Mouse (Mus musculus): ENCODE measurements at regions not wholly inside any gene's neighbourhood (a gene's known extent, or its start where the extent isn't known, plus 50 kb on each side); places are given as distances from the start of the nearest gene placed in this dataset.

- 90% methylated on average over 5 of the region's 5 CpGs for WGBS (ENCODE audit: missing documents)
Measured at GRCm38 (mm10) chr5:64437720-64438119, 281.6 kb downstream of the Tbc1d1 start.

DNA sequence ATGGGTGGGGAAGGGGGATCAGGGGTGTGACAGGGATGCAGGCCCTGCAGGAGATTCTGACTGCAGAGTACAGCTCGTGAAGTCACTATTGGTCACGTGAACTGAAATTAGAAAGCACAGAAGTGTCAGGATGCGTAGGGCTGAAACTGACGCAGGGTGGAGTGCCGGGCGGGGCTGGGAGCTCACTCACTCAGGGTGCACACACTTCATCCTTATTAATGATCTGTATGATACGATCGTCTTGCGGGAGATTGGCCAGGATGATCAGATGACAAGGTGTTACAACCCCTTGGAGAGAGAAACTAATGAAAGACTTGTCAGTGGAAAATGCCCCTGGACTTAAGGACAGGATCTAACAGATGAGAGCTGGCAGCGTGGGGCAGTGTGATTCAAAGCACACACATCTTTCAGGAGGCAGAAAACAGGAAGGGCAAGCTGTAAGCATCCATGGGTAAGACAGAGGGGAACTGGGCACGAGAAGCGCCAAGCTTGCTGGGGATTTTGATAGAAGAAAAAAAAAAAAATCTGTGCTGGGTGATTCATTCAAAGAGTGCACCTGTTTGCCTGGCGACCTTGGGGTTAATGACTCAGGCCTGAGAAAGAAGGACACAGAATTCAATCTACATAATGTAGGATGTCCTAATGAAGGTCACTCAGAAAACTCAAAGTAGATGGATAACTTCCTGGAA lies 282.5 kb downstream of the Tbc1d1 start:
- Histone ChIP-seq H3K4me3 (ENCODE audit: inconsistent target) (no peak overlapping the region), H3K27ac (no peak overlapping the region), H3K36me3 (ENCODE audit: inconsistent target) (no peaks in the 10 kb centered on the region), H3K79me2 (ENCODE audit: inconsistent target) (no peaks in the 10 kb centered on the region)
- 69% methylated on average over 13 of the region's 13 CpGs for WGBS (ENCODE audit: missing documents)

More at GRCm38 (mm10) chr5:64437720-64438119, 281.6 kb downstream of the Tbc1d1 start:
- H3K27ac ChIP-seq, result no peak overlapping the region
- H3K36me3 ChIP-seq (ENCODE audit: inconsistent target), result no peaks in the 10 kb centered on the region
- H3K4me3 ChIP-seq (ENCODE audit: inconsistent target), result no peak overlapping the region
- H3K79me2 ChIP-seq (ENCODE audit: inconsistent target), result no peaks in the 10 kb centered on the region

GRCm38 (mm10) chr5:64447847-64448246 lies 291.7 kb downstream of the Tbc1d1 start:
- no peak overlapping the region for H3K27ac ChIP-seq
- no peaks in the 10 kb centered on the region for H3K79me2 ChIP-seq (ENCODE audit: inconsistent target)
- WGBS (ENCODE audit: missing documents), result 18% methylated on average over 4 of the region's 4 CpGs

DNA sequence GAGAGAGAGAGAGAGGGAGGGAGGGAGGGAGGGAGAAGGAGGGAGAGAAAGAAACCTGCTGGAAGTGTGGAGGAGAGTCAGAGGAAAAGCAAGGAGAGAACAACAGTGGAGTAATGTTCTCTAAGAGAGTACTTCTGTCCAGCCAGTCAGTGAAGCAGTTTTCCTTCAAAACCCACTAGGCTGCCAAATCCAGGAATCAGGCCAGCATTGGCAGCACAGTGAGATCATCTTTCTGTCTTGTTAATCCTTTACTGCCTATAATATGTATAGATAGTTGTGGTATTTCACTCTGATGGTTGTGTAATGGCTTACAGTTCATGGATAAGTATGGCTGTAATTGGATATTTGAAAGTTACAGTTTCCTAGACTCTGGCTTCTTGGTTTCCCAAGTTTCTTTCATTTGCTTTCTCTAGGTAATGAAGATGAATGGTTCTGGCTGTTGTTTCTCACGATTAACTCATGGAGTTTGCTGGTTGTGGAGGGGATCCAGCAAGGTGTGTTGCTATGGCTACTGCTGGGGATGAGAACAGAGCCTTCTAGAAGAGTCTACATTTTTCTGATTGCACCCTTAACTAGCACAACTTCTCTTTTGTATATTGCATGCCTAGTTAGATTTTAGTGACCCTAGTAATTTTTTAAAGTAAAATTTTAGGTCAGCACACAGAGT lies 296.7 kb downstream of the Tbc1d1 start:
- Histone ChIP-seq H3K27ac (no peak overlapping the region), H3K4me3 (ENCODE audit: inconsistent target) (no peak overlapping the region), H3K36me3 (ENCODE audit: inconsistent target) (no peaks in the 10 kb centered on the region), H3K79me2 (ENCODE audit: inconsistent target) (no peaks in the 10 kb centered on the region)
- WGBS (ENCODE audit: missing documents), result 75% methylated on average over 1 of the region's 1 CpGs

More at GRCm38 (mm10) chr5:64447847-64448246, 291.7 kb downstream of the Tbc1d1 start:
- H3K4me3 ChIP-seq (ENCODE audit: inconsistent target), result no peak overlapping the region
- no peaks in the 10 kb centered on the region for H3K36me3 ChIP-seq (ENCODE audit: inconsistent target)

GRCm38 (mm10) chr5:64459807-64460206 lies 303.7 kb downstream of the Tbc1d1 start:
- Histone ChIP-seq H3K27ac (no peak overlapping the region), H3K79me2 (ENCODE audit: inconsistent target) (no peaks in the 10 kb centered on the region), H3K36me3 (ENCODE audit: inconsistent target) (no peaks in the 10 kb centered on the region), H3K4me3 (ENCODE audit: inconsistent target) (no peak overlapping the region)
- 93% methylated on average over 5 of the region's 5 CpGs for WGBS (ENCODE audit: missing documents)

GRCm38 (mm10) chr5:64460891-64461290 lies 304.8 kb downstream of the Tbc1d1 start:
- no peak overlapping the region for H3K4me3 ChIP-seq (ENCODE audit: inconsistent target)
- H3K36me3 ChIP-seq (ENCODE audit: inconsistent target), result no peaks in the 10 kb centered on the region
- WGBS (ENCODE audit: missing documents), result 100% methylated on average over 1 of the region's 1 CpGs
- no peaks in the 10 kb centered on the region for H3K79me2 ChIP-seq (ENCODE audit: inconsistent target)
- no peak overlapping the region for H3K27ac ChIP-seq

DNA sequence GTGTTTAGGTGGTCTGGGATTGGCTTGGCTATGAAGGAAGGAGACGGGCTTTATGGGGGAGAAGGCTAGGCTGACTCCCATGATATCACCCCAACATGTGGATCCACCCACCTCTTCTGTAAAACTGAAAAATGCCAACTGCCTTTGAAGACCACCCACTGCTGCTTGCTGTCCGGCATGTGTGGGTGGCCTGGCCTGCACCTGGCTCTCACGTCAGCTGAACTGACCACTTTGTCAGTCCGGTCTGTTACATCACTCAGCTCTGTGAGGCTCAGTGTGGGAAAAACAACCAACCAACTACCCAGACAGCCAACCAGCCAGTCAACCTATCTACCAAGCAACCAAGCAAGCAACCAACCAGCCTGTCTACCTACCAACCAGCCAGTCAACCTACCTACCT lies 305.5 kb downstream of the Tbc1d1 start:
- no peaks in the 10 kb centered on the region for H3K79me2 ChIP-seq (ENCODE audit: inconsistent target)
- no peaks in the 10 kb centered on the region for H3K36me3 ChIP-seq (ENCODE audit: inconsistent target)
- H3K4me3 ChIP-seq (ENCODE audit: inconsistent target), result no peak overlapping the region
- H3K27ac ChIP-seq, result no peak overlapping the region
- 93% methylated on average over 4 of the region's 4 CpGs for WGBS (ENCODE audit: missing documents)

DNA sequence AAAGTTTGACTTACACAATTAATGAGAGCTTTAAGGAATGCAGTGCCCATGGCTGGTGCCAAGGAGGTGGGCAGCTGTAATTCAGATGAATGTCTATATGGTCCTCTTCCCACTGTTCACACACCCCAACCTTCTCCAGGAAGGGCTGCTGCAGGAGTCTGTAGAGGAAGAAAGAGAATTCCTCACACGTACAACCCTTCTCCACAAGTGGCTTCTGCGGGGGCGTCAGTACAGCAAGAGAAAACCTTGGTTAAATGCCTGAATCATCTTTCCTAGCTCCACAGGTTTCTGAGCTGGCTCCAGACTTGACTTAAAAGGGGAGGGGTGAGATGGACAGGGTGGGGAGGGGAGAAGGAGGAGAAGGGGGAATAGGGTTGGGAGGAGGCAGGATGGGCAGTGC lies 306.3 kb downstream of the Tbc1d1 start:
- WGBS (ENCODE audit: missing documents), result 80% methylated on average over 3 of the region's 3 CpGs
- Histone ChIP-seq H3K36me3 (ENCODE audit: inconsistent target) (no peaks in the 10 kb centered on the region), H3K4me3 (ENCODE audit: inconsistent target) (no peak overlapping the region), H3K79me2 (ENCODE audit: inconsistent target) (no peaks in the 10 kb centered on the region), H3K27ac (no peak overlapping the region)

DNA sequence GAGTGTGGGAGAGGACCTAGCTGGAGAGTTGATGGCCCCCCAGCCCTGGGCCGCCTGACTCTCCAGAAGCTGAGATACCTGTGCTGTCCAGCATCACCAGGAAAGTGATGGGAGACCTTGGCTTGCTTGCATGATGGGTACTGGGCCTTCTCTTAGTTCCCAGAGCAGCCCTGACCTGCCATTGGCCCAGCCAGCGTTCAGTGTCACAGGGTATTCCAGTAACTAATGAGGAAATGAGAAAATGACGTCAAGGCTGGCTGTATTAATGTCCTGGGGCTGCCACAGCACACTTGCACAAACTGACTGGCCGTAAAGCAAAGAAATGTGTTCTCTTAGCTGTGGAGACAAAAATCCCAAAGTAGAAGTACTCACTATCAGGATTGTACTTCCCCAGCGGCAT lies 307.5 kb downstream of the Tbc1d1 start:
- 78% methylated on average over 5 of the region's 5 CpGs for WGBS (ENCODE audit: missing documents)
- Histone ChIP-seq H3K4me3 (ENCODE audit: inconsistent target) (no peak overlapping the region), H3K79me2 (ENCODE audit: inconsistent target) (no peaks in the 10 kb centered on the region), H3K27ac (no peak overlapping the region), H3K36me3 (ENCODE audit: inconsistent target) (no peaks in the 10 kb centered on the region)

- no peak overlapping the region for H3K27ac ChIP-seq
- no peak overlapping the region for H3K4me3 ChIP-seq (ENCODE audit: inconsistent target)
- H3K79me2 ChIP-seq (ENCODE audit: inconsistent target), result no peaks in the 10 kb centered on the region
- H3K36me3 ChIP-seq (ENCODE audit: inconsistent target), result no peaks in the 10 kb centered on the region
- WGBS (ENCODE audit: missing documents), result 97% methylated on average over 3 of the region's 3 CpGs
Measured at GRCm38 (mm10) chr5:64466320-64466719, 310.2 kb downstream of the Tbc1d1 start.

DNA sequence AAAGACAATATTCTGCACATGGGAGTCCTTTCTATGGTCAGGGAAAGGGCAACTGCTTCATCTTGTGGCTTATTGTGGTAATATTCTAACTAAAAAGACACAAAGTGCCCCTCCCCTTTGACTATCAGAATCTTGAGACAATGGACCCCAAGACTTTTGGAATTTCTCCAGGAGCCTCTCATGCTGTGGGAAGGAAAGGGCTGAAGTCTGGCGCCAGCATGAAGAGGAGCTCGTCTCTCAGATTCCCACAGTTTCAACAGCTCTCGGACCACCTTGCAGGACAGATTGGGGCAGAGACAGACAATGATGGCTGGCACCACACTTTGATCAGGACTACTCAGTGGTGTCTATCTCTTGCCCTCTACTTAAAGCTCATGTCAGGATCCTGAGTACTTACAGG lies 311.8 kb downstream of the Tbc1d1 start:
- H3K4me3 ChIP-seq (ENCODE audit: inconsistent target), result no peak overlapping the region
- WGBS (ENCODE audit: missing documents), result 96% methylated on average over 3 of the region's 3 CpGs
- H3K27ac ChIP-seq, result no peak overlapping the region
- H3K79me2 ChIP-seq (ENCODE audit: inconsistent target), result no peaks in the 10 kb centered on the region
- no peaks in the 10 kb centered on the region for H3K36me3 ChIP-seq (ENCODE audit: inconsistent target)

GRCm38 (mm10) chr5:64468307-64468706 lies 312.2 kb downstream of the Tbc1d1 start:
- Histone ChIP-seq H3K27ac (no peak overlapping the region), H3K4me3 (ENCODE audit: inconsistent target) (no peak overlapping the region), H3K79me2 (ENCODE audit: inconsistent target) (no peaks in the 10 kb centered on the region), H3K36me3 (ENCODE audit: inconsistent target) (no peaks in the 10 kb centered on the region)
- WGBS (ENCODE audit: missing documents), result 87% methylated on average over 7 of the region's 7 CpGs

GRCm38 (mm10) chr5:64472008-64472407 lies 315.9 kb downstream of the Tbc1d1 start:
- H3K4me3 ChIP-seq (ENCODE audit: inconsistent target), result no peak overlapping the region
- H3K27ac ChIP-seq, result no peak overlapping the region
- no peaks in the 10 kb centered on the region for H3K36me3 ChIP-seq (ENCODE audit: inconsistent target)
- no peaks in the 10 kb centered on the region for H3K79me2 ChIP-seq (ENCODE audit: inconsistent target)
- 83% methylated on average over 3 of the region's 3 CpGs for WGBS (ENCODE audit: missing documents)

DNA sequence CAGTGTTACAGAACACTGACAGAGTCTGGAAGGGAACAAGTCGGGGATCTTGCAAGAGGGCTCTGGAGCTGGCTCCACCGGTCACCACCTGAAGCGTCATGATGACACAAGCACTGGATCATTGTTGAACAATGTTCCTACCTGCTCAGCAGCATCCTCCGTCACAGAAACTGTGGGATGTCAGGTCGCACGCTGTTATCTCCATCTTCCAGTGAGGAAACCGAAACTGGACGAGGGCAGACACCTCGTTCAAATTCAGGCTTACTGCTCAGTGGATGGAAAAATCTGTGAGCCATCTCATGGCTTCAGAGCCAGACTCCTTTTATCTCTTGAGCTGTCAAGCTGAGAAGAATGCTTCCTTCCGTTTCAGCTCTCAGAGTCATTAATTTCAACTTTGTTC lies 316.3 kb downstream of the Tbc1d1 start:
- no peak overlapping the region for H3K4me3 ChIP-seq (ENCODE audit: inconsistent target)
- 90% methylated on average over 10 of the region's 10 CpGs for WGBS (ENCODE audit: missing documents)
- no peak overlapping the region for H3K27ac ChIP-seq
- no peaks in the 10 kb centered on the region for H3K79me2 ChIP-seq (ENCODE audit: inconsistent target)
- no peaks in the 10 kb centered on the region for H3K36me3 ChIP-seq (ENCODE audit: inconsistent target)

DNA sequence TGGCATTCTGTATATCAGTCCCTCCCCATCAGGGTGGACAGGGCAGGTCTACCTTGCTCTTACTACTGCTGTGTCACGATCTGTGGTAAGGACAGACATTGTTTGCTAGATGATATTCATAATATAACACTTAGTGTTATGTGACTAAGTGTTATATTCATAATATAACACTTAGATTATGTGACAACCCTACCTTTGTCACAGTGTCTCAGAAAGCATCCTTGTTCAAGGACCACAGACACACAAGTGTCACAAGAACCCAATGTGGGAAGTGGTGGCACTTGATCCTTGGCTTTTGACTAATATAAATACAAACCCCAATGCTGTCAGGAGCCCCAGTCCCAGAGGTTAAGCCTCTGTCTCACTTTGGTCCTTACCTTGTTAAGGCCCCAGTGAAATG lies 318.8 kb downstream of the Tbc1d1 start:
- Histone ChIP-seq H3K27ac (no peak overlapping the region), H3K4me3 (ENCODE audit: inconsistent target) (no peak overlapping the region), H3K79me2 (ENCODE audit: inconsistent target) (no peaks in the 10 kb centered on the region), H3K36me3 (ENCODE audit: inconsistent target) (no peaks in the 10 kb centered on the region)
- 100% methylated on average over 1 of the region's 1 CpGs for WGBS (ENCODE audit: missing documents)
